Mouse (Mus musculus) ES-E14 (cell line): ENCODE results near the gene Sh3pxd2b.

Experiments
- CHD2 ChIP-seq: IDR thresholded peaks from 2 replicates; pipeline ENCODE4 v1.6.1; 2014; ENCODE audit warnings: mild to moderate bottlenecking, low read depth, low read length, inconsistent platforms
- HCFC1 ChIP-seq: IDR thresholded peaks from 2 replicates; pipeline ENCODE4 v1.6.1; 2012; ENCODE audit warnings: low read length, inconsistent platforms, borderline replicate concordance; ENCODE audit not compliant: insufficient read depth
- ZC3H11A ChIP-seq: IDR thresholded peaks from 2 replicates; pipeline ENCODE4 v1.6.1; 2012; ENCODE audit warnings: low read depth, mild to moderate bottlenecking, inconsistent platforms, low read length, borderline replicate concordance

GRCm38 (mm10) chr11:32442576-32442975 is 95.0 kb downstream of the Sh3pxd2b start:
- TF ChIP-seq ZC3H11A (no peak), HCFC1 (no peak), CHD2 (no peak)
